Mouse (Mus musculus) hindbrain, embryonic 12.5 days (tissue): Measurements from ENCODE around the gene Obox7. TPM values are rescaled to one million over a fixed set of nuclear protein-coding genes. Genes with fewer than 3 reads are reported as not detected.
"Not testable (repeated sequence)": the region's sequence is repeated elsewhere in the genome, so short reads cannot be mapped to it uniquely, and the experiment has no call there.

Experiments
- ATAC-seq: fragments of 200-750 bp; cut with Nextera tagmentation; 2 replicates; pipeline ENCODE4 v1.8.0; 2017; ENCODE audit warnings: moderate TSS enrichment; ENCODE audit not compliant: low FRiP score
- H3K27ac ChIP-seq: fragments of 300-500 bp; sonication (generic); 2 replicates; pipeline ENCODE4 v1.5.1; 2016; ENCODE audit warnings: mild to moderate bottlenecking
- H3K27me3 ChIP-seq: fragments of 300-500 bp; sonication (generic); 2 replicates; pipeline ENCODE4 v1.6.1; 2016; ENCODE audit warnings: mild to moderate bottlenecking
- H3K36me3 ChIP-seq: fragments of 300-500 bp; sonication (generic); 2 replicates; pipeline ENCODE4 v1.6.1; 2016; ENCODE audit warnings: mild to moderate bottlenecking
- H3K4me1 ChIP-seq: fragments of 300-500 bp; sonication (generic); 2 replicates; pipeline ENCODE4 v1.6.1; 2016
- H3K4me2 ChIP-seq: fragments of 300-500 bp; sonication (generic); replicated peaks from 2 replicates; pipeline ENCODE4 v1.6.1; 2016; ENCODE audit warnings: mild to moderate bottlenecking
- H3K4me3 ChIP-seq: fragments of 300-500 bp; sonication (generic); 2 replicates; pipeline ENCODE4 v1.5.1; 2016; ENCODE audit warnings: mild to moderate bottlenecking
- H3K9ac ChIP-seq: fragments of 300-500 bp; sonication (generic); 2 replicates; pipeline ENCODE4 v1.6.1; 2016; ENCODE audit warnings: mild to moderate bottlenecking, moderate library complexity
- H3K9me3 ChIP-seq: fragments of 300-500 bp; sonication (generic); replicated peaks from 2 replicates; pipeline ENCODE4 v1.6.1; 2016; ENCODE audit warnings: mild to moderate bottlenecking
- WGBS: fragments of 180-500 bp; shearing (Covaris S2); methylation state at CpG from one replicate; pipeline ENCODE4 v1.1.7; 2016; 5-methylcytosine and 5-hydroxymethylcytosine counted together
- polyA plus RNA-seq: library from polyadenylated mRNA; unstranded; fragments of >200 nt; fragmentation: Nextera tagmentation; extraction: Ambion mirVana; gene quantifications from 2 replicates; pipeline ENCODE4 v1.2.1, GENCODE M21; 2016

Obox7 gene
- polyA plus RNA-seq = not detected in 2 replicates

- H3K4me3 ChIP-seq, H3K4me2 ChIP-seq, H3K36me3 ChIP-seq, H3K27me3 ChIP-seq, H3K9ac ChIP-seq, H3K4me1 ChIP-seq, ATAC-seq, H3K27ac ChIP-seq: not testable (repeated sequence)
- WGBS = 76% methylated on average over 1 of the region's 1 CpGs
- H3K9me3 ChIP-seq = peaks cover 39% of the 10 kb centered on the region
Observed at GRCm38 (mm10) chr7:14659196-14659595, at the start of gene Obox7. Gene Obox7, plus strand, starts transcription at chr7:14659496.

GRCm38 (mm10) chr7:14622556-14623542 lies 36.4 kb upstream of the Obox7 start:
- H3K36me3 ChIP-seq, H3K4me1 ChIP-seq: not testable (repeated sequence)
- Histone ChIP-seq H3K4me3 (peak overlapping the region; percentile 43), H3K27me3 (peaks cover 19% of the 10 kb centered on the region), H3K4me2 (peak overlapping the region; percentile 51), H3K9me3 (peaks cover 26% of the 10 kb centered on the region; the same call in 1 of the 2 replicates), H3K27ac (peak overlapping the region; percentile 72), H3K9ac (peak overlapping the region; percentile 63)
- peak; percentile 89 for ATAC-seq
- 2% methylated on average over 65 of the region's 132 CpGs for WGBS

Other genes with a start within 250 kb of the Obox7 start
- not detected in 2 replicates for gene Sult2a8, start 212.7 kb upstream of the Obox7 start, polyA plus RNA-seq
- gene Sult2a7, start 165.3 kb upstream of the Obox7 start, polyA plus RNA-seq = not detected in 2 replicates
- gene Vmn1r90, start 96.0 kb upstream of the Obox7 start, polyA plus RNA-seq = 0.30 and 0.38 TPM in 2 replicates